Mouse (Mus musculus) liver, embryonic 13.5 days (tissue): ENCODE results near the gene Gm13697. TPM values are rescaled to one million over a fixed set of nuclear protein-coding genes. Genes with fewer than 3 reads are reported as not detected.
A peak's percentile ranks its signal among the peaks of the same experiment; 100 is the strongest.
"Not testable (repeated sequence)": the region's sequence is repeated elsewhere in the genome, so short reads cannot be mapped to it uniquely, and the experiment has no call there.

Source experiments
- ATAC-seq: fragments of 200-750 bp; cut with Nextera tagmentation; 2 replicates; pipeline ENCODE4 v1.8.0; 2017; ENCODE audit warnings: low read depth, mild to moderate bottlenecking, moderate number of reproducible peaks, moderate library complexity
- DNase-seq: peaks from one replicate; pipeline ENCODE4 v3.0.0; 2022
- H3K27ac ChIP-seq: fragments of 300-500 bp; sonication (generic); 2 replicates; pipeline ENCODE4 v1.5.1; 2015; ENCODE audit warnings: moderate library complexity, mild to moderate bottlenecking, inconsistent platforms
- H3K27me3 ChIP-seq: fragments of 300-500 bp; sonication (generic); 2 replicates; pipeline ENCODE4 v1.6.1; 2015; ENCODE audit warnings: mild to moderate bottlenecking, inconsistent platforms
- H3K36me3 ChIP-seq: fragments of 300-500 bp; sonication (generic); 2 replicates; pipeline ENCODE4 v1.6.1; 2015; ENCODE audit warnings: mild to moderate bottlenecking, inconsistent platforms
- H3K4me1 ChIP-seq: fragments of 300-500 bp; sonication (generic); replicated peaks from 2 replicates; pipeline ENCODE4 v1.6.1; 2015; ENCODE audit warnings: inconsistent platforms
- H3K4me2 ChIP-seq: fragments of 300-500 bp; sonication (generic); 2 replicates; pipeline ENCODE4 v1.6.1; 2015; ENCODE audit warnings: inconsistent platforms, mild to moderate bottlenecking, moderate library complexity
- H3K4me3 ChIP-seq: fragments of 300-500 bp; sonication (generic); replicated peaks from 2 replicates; pipeline ENCODE4 v1.5.1; 2015; ENCODE audit warnings: mild to moderate bottlenecking, inconsistent platforms
- H3K9ac ChIP-seq: fragments of 300-500 bp; sonication (generic); 2 replicates; pipeline ENCODE4 v1.6.1; 2015; ENCODE audit warnings: mild to moderate bottlenecking, inconsistent platforms
- H3K9me3 ChIP-seq: fragments of 300-500 bp; sonication (generic); replicated peaks from 2 replicates; pipeline ENCODE4 v1.6.1; 2016; ENCODE audit warnings: inconsistent platforms
- WGBS: fragments of 180-500 bp; shearing (Covaris S2); methylation state at CpG from one replicate; pipeline ENCODE4 v1.1.7; 2015; ENCODE audit not compliant: insufficient replicate concordance; 5-methylcytosine and 5-hydroxymethylcytosine counted together
- polyA plus RNA-seq: library from polyadenylated mRNA; unstranded; fragments of >200 nt; fragmentation: Nextera tagmentation; extraction: Ambion mirVana; gene quantifications from 2 replicates; pipeline ENCODE4 v1.2.1, GENCODE M21; 2015

The Gm13697 gene
- polyA plus RNA-seq, 1 experiment from 2014 or later, result not detected

DNA sequence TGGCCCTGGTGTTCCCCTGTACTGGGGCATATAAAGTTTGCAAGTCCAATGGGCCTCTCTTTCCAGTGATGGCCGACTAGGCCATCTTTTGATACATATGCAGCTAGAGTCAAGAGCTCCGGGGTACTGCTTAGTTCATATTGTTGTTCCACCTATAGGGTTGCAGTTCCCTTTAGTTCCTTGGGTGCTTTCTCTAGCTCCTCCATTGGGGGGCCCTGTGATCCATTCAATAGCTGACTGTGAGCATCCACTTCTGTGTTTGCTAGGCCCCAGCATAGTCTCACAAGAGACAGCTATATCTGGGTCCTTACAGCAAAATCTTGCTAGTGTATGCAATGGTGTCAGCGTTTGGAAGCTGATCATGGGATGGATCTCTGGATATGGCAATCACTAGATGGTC lies 10.0 kb downstream of the Gm13697 start:
- not testable (repeated sequence) for H3K4me2 ChIP-seq, DNase-seq, ATAC-seq, H3K9me3 ChIP-seq, H3K4me3 ChIP-seq, H3K27ac ChIP-seq, H3K27me3 ChIP-seq, H3K9ac ChIP-seq, H3K4me1 ChIP-seq, H3K36me3 ChIP-seq
- WGBS, result 60% methylated on average over 2 of the region's 3 CpGs

DNA sequence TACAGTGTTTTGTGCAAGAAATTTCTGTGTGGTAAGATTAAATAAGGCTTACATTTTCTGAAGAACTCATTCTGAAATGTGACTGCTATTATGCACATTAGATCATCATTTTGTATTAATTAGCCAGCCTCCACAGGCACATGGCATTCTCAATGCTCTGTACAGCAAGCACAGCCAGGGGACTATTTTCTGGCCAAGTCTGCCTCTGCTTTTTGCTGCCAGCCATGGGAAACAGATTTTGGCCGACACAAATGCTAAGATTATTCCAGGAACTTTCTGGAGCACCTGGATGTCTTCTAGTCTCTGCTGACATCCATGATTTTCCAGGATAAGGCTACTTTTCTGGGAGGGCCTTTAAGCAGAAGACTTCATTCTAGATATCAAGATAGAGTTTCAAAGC lies 24.4 kb downstream of the Gm13697 start:
- DNase-seq (no peak), ATAC-seq (no peak)
- H3K4me3 ChIP-seq, result no peak overlapping the region
- H3K27me3 ChIP-seq, result no peaks in the 10 kb centered on the region
- H3K36me3 ChIP-seq, result no peaks in the 10 kb centered on the region
- no peak overlapping the region for H3K27ac ChIP-seq
- H3K9me3 ChIP-seq, result no peaks in the 10 kb centered on the region
- no peak overlapping the region for H3K9ac ChIP-seq
- no peak overlapping the region for H3K4me2 ChIP-seq
- 57% methylated on average over 1 of the region's 1 CpGs for WGBS
- H3K4me1 ChIP-seq, result peaks cover 12% of the 10 kb centered on the region

DNA sequence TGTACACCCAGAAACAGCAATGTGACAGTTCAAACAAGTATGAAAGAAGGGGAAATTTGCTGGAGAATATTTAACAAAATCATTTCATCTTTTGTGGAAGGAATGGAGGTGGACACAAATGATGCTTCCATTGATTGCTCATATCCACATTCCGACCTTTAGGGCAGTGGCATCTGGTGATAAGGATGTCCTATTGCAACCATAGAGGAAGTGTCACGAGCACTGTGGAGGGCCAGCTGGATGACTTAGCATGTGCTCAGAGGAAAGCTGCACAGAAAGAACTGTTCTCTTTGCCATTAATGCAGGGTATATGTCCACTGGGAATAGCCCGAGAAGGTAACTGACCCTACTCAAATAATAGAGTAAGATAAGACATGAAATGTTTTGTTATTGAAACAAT lies 25.3 kb downstream of the Gm13697 start:
- WGBS, result 10% methylated on average over 3 of the region's 3 CpGs
- Histone ChIP-seq H3K9me3 (no peaks in the 10 kb centered on the region), H3K27ac (no peak overlapping the region), H3K27me3 (no peaks in the 10 kb centered on the region), H3K4me2 (no peak overlapping the region), H3K9ac (no peak overlapping the region), H3K36me3 (no peaks in the 10 kb centered on the region), H3K4me1 (peaks cover 12% of the 10 kb centered on the region), H3K4me3 (no peak overlapping the region)
- DNase-seq (no peak), ATAC-seq (0 out of 2 replicates have a peak, but pooled peaks have one; percentile 57)

DNA sequence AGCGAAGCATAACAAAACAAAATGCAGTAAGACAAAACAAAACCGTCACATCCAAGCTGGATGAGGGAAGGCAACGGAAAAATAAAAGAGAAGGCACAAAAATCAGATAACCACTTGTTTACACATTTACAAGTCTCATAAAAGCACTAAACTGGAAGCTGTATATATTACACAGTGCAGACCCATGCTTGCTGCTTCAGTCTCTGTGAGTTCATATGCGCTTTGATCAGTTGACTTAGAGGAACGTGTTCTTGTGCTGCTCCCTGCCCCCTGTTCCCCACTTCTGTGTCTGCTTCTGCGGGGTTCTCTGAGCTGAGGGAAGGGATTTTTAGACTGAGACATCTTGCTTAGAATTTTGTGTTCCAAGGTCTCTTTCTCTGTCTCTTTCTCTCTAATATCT lies 30.0 kb downstream of the Gm13697 start:
- WGBS, result 60% methylated on average over 6 of the region's 6 CpGs
- no peak overlapping the region for H3K9ac ChIP-seq
- no peak overlapping the region for H3K4me3 ChIP-seq
- H3K9me3 ChIP-seq, result no peaks in the 10 kb centered on the region
- DNase-seq (no peak), ATAC-seq (no peak)
- H3K4me2 ChIP-seq, result no peak overlapping the region
- H3K27me3 ChIP-seq, result no peaks in the 10 kb centered on the region
- H3K4me1 ChIP-seq, result peaks cover 24% of the 10 kb centered on the region
- no peak overlapping the region for H3K27ac ChIP-seq
- H3K36me3 ChIP-seq, result no peaks in the 10 kb centered on the region

DNA sequence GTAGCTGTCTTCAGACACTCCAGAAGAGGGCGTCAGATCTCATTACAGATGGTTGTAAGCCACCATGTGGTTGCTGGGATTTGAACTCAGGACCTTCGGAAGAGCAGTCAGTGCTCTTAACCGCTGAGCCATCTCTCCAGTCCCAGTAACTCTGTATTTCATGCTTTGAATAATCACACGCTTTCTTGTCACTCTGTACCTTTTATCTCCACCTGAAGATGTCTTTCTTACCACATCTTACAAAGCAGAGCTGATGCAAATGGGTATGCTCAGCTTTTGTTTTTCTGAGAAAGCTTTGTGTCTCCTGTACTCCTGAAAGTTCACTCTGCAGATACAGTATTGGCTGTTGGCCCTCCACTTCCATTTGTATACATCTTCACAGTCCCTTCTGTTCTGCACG lies 31.7 kb downstream of the Gm13697 start:
- not testable (repeated sequence) for ATAC-seq, H3K4me3 ChIP-seq
- WGBS, result 63% methylated on average over 5 of the region's 5 CpGs

DNA sequence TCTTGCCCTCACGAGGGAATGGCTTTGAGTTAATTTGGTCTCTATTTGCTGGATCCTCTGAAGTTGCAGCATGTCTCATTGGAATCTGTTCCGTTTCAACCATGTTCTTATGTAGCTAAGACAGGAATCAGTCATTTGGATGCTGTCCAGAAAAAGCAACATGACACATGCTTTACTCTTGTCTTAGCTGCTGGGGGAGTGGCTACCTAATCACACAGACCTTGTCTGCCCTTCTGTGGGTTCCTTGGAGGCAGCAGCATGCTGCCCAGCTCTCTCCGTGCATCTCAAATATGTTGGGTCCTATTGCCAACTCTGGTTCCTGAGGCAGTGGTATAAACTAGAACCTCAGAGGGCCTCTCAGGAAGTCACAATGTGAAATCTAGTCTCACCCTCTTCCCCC lies 33.8 kb downstream of the Gm13697 start:
- Histone ChIP-seq H3K4me3 (no peak overlapping the region), H3K4me1 (peaks cover 23% of the 10 kb centered on the region), H3K27me3 (no peaks in the 10 kb centered on the region), H3K36me3 (no peaks in the 10 kb centered on the region), H3K4me2 (no peak overlapping the region), H3K9ac (no peak overlapping the region), H3K9me3 (no peaks in the 10 kb centered on the region), H3K27ac (no peak overlapping the region)
- ATAC-seq (no peak; the same call in 1 of the 2 replicates), DNase-seq (no peak)
- WGBS, result 41% methylated on average over 3 of the region's 3 CpGs

More for the DNA sequence above, 31.7 kb downstream of the Gm13697 start:
- not testable (repeated sequence) for H3K9ac ChIP-seq, H3K9me3 ChIP-seq, H3K36me3 ChIP-seq, H3K27ac ChIP-seq, H3K4me2 ChIP-seq, DNase-seq, H3K27me3 ChIP-seq
- H3K4me1 ChIP-seq, result peaks cover 20% of the 10 kb centered on the region

DNA sequence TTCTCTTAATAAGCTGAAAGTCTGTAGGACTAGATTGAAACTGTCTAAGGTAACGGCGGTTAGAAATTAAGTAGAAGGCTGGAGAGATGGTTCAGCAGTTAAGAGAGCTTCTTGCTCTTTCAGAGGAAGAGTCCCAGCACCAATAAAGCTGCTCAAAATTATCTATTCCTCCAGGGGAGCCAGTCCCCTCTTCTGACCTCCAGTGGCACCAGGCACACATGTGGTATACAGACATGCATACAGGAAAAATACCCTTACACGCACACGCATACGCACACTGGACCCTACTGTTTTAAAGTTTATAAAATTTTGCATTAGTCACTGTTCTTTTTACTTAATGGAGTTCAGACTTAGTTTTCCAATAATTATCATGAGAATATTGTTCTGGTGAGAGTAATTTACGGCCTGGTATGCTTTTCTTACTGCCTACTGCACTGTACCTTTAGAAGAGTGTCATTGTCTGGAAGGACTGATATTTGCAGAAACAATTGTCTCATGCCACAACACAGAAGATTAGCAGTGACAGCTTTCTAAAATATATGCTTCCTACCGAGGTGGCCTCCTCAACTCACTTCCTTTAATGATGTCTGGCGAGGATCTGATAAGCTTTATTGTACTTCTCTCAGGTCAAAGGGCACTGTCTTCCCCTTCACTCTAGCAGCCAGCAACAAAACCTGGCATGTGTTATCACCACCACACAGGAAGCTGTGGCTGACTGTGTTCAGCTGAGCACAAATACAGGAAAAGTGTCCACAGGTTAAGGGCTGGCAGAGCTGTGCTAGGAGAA lies 35.2 kb downstream of the Gm13697 start:
- 21% methylated on average over 8 of the region's 8 CpGs for WGBS
- Histone ChIP-seq H3K27me3 (no peaks in the 10 kb centered on the region), H3K4me2 (no peak overlapping the region), H3K4me1 (peaks cover 23% of the 10 kb centered on the region), H3K4me3 (no peak overlapping the region), H3K9ac (no peak overlapping the region), H3K9me3 (no peaks in the 10 kb centered on the region), H3K36me3 (no peaks in the 10 kb centered on the region), H3K27ac (peak overlapping the region; percentile 56)
- ATAC-seq (peak; percentile 81), DNase-seq (peak; percentile 11)

DNA sequence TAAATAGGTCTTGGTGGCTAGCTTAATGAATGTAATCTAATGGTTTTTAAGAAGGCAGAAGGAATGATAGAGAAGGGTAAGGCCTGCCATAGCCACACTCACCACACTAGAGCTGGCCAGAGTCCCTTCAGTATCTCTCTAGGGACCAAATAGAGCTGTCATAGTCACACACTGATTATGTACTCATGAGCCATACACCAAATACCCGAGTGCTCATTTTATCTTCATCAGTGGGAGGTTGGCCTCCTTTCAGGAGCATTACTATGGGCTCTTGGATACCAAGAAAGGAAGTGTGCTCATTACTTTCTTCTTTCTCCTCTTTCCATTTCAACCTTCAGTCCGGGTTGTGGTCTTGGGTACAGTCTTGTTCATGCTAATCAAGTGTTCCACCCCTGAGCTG lies 37.4 kb downstream of the Gm13697 start:
- Histone ChIP-seq H3K9me3 (no peaks in the 10 kb centered on the region), H3K9ac (no peak overlapping the region), H3K4me2 (no peak overlapping the region), H3K4me1 (peaks cover 23% of the 10 kb centered on the region), H3K27ac (no peak overlapping the region), H3K27me3 (no peaks in the 10 kb centered on the region), H3K36me3 (no peaks in the 10 kb centered on the region), H3K4me3 (no peak overlapping the region)
- DNase-seq (no peak), ATAC-seq (no peak)
- WGBS, result 44% methylated on average over 2 of the region's 2 CpGs

DNA sequence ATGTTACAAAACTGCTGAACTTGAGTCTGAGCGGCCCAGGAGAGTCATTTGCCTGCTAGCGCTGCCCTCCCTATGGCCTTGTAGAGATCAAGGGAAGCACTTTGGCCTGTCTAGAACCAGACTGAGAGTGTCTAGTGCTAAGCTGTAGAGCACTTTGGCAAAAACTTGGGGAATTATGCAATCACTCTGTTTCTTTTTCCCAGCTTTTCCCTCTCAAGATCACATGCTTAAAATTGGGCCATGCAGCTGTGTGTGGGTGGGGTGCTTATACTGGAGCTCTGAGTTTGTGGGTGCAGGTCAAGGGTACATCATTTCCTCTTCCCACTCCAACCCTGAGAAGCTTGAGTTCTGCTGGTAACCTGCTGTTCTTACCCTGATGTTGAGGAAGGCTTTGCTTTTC lies 38.4 kb downstream of the Gm13697 start:
- no peaks in the 10 kb centered on the region for H3K27me3 ChIP-seq
- H3K4me1 ChIP-seq, result peaks cover 23% of the 10 kb centered on the region
- H3K4me2 ChIP-seq, result no peak overlapping the region
- no peak overlapping the region for H3K9ac ChIP-seq
- no peak overlapping the region for H3K4me3 ChIP-seq
- no peaks in the 10 kb centered on the region for H3K9me3 ChIP-seq
- no peak overlapping the region for H3K27ac ChIP-seq
- no peak for ATAC-seq
- DNase-seq, result no peak
- H3K36me3 ChIP-seq, result no peaks in the 10 kb centered on the region
- 82% methylated on average over 2 of the region's 2 CpGs for WGBS

DNA sequence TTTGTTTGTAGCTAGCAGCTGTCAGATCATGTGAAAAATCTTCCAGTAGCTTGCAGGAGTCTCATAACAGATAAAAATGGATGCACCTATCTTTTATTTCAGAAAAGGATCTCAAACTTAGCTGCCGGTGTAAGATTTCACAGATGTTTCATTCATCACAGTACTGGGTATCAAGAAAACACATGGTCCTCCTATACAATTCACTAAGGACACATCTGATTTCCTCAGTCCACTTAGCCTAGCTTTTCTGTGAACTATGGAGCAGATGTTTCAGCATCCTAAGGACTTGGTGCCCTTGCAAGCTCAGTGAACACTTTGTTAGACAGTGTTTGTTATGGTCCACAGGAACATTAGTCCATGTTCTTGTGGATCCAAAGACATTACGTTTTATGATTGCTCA lies 38.8 kb downstream of the Gm13697 start:
- no peak for ATAC-seq
- Histone ChIP-seq H3K27me3 (no peaks in the 10 kb centered on the region), H3K4me2 (no peak overlapping the region), H3K9me3 (no peaks in the 10 kb centered on the region), H3K9ac (no peak overlapping the region), H3K27ac (no peak overlapping the region), H3K4me3 (no peak overlapping the region), H3K36me3 (no peaks in the 10 kb centered on the region), H3K4me1 (peaks cover 18% of the 10 kb centered on the region)
- WGBS, result 65% methylated on average over 2 of the region's 2 CpGs
- DNase-seq, result no peak

DNA sequence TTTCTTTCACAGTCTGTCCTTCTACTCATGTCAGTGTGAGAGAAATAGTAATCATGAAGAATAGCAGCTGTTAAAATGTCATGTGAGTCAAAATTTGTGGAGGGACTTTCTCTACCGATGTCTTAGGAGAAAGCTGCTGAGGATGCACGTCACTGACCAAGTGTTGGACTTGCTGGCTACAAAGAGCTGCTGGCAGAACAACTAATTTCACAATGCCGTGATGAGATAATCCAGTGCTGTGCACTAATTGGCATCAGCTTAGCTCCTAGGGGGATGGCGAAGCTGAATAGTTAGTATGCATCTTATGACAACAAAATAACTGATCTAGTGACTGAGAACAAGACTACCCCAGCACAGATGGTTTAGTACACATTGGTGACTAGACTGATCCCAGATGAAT lies 40.7 kb downstream of the Gm13697 start:
- no peak for ATAC-seq

DNA sequence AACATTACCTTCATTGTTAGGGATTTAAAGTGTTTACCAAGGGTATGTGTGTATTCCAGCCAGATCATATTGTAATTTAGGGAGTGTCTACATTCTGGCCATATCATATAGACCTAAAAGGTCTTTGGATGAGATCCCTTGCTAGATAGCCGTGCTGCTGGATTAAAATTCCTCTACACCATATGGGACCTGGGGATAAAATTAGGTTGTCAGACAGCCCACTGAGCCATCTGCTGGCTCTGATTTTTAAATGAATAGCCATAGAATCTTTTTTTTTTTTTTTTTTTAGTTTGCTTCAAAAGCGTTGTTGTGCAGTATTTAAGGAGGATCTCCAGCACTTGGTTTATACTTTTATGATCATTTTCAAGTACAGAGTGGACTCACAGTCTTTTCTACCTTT lies 48.0 kb downstream of the Gm13697 start:
- DNase-seq (no peak), ATAC-seq (no peak)
- Histone ChIP-seq H3K27ac (no peak overlapping the region), H3K4me2 (no peak overlapping the region), H3K27me3 (no peaks in the 10 kb centered on the region), H3K9ac (no peak overlapping the region), H3K4me3 (no peak overlapping the region), H3K4me1 (no peaks in the 10 kb centered on the region), H3K9me3 (no peaks in the 10 kb centered on the region), H3K36me3 (no peaks in the 10 kb centered on the region)
- WGBS, result 79% methylated on average over 2 of the region's 2 CpGs

More for the DNA sequence above, 40.7 kb downstream of the Gm13697 start:
- no peak for DNase-seq
- 72% methylated on average over 4 of the region's 4 CpGs for WGBS
- H3K4me1 ChIP-seq, result 0 out of 2 replicates have a peak, but pooled peaks cover 3% of the 10 kb centered on the region
- no peaks in the 10 kb centered on the region for H3K36me3 ChIP-seq
- H3K4me3 ChIP-seq, result no peak overlapping the region
- H3K9ac ChIP-seq, result no peak overlapping the region
- no peak overlapping the region for H3K4me2 ChIP-seq
- no peaks in the 10 kb centered on the region for H3K27me3 ChIP-seq
- H3K27ac ChIP-seq, result no peak overlapping the region
- H3K9me3 ChIP-seq, result no peaks in the 10 kb centered on the region
